Mouse (Mus musculus) liver, embryonic 11.5 days (tissue): Measurements from ENCODE around the gene Ctf2. TPM values are rescaled to one million over a fixed set of nuclear protein-coding genes. Genes with fewer than 3 reads are reported as not detected.
A peak's percentile ranks its signal among the peaks of the same experiment; 100 is the strongest.
"Not testable (repeated sequence)": the region's sequence is repeated elsewhere in the genome, so short reads cannot be mapped to it uniquely, and the experiment has no call there.

ENCODE experiments used
- ATAC-seq: fragments of 200-750 bp; cut with Nextera tagmentation; replicated peaks from 2 replicates; pipeline ENCODE4 v1.8.0; 2017; ENCODE audit warnings: moderate number of reproducible peaks, mild to moderate bottlenecking, moderate TSS enrichment, moderate library complexity; ENCODE audit not compliant: low FRiP score
- DNase-seq: peaks from one replicate; pipeline ENCODE4 v3.0.0-alpha.2; 2017; ENCODE audit warnings: low spot score
- H3K27ac ChIP-seq: fragments of 300-500 bp; sonication (generic); 2 replicates; pipeline ENCODE4 v1.5.1; 2014; ENCODE audit warnings: mild to moderate bottlenecking, low read depth, low read length, control low read depth
- H3K27me3 ChIP-seq: fragments of 300-500 bp; sonication (generic); replicated peaks from 2 replicates; pipeline ENCODE4 v1.6.1; 2014; ENCODE audit warnings: low read length, mixed read lengths; ENCODE audit not compliant: control insufficient read depth, insufficient read depth
- H3K36me3 ChIP-seq: fragments of 300-500 bp; sonication (generic); 2 replicates; pipeline ENCODE4 v1.6.1; 2014; ENCODE audit warnings: mild to moderate bottlenecking, low read length, moderate library complexity, mixed read lengths; ENCODE audit not compliant: control insufficient read depth, insufficient read depth
- H3K4me1 ChIP-seq: fragments of 300-500 bp; sonication (generic); replicated peaks from 2 replicates; pipeline ENCODE4 v1.6.1; 2014; ENCODE audit warnings: low read length, mixed read lengths; ENCODE audit not compliant: control insufficient read depth, insufficient read depth
- H3K4me2 ChIP-seq: fragments of 300-500 bp; sonication (generic); 2 replicates; pipeline ENCODE4 v1.6.1; 2014; ENCODE audit warnings: mild to moderate bottlenecking, control low read depth, moderate library complexity
- H3K4me3 ChIP-seq: fragments of 300-500 bp; sonication (generic); 2 replicates; pipeline ENCODE4 v1.5.1; 2014; ENCODE audit warnings: low read depth, low read length, control low read depth
- H3K9ac ChIP-seq: fragments of 300-500 bp; sonication (generic); 2 replicates; pipeline ENCODE4 v1.6.1; 2014; ENCODE audit warnings: low read depth, low read length, control low read depth
- H3K9me3 ChIP-seq: fragments of 300-500 bp; sonication (generic); 2 replicates; pipeline ENCODE4 v1.6.1; 2016; ENCODE audit warnings: low read length, inconsistent platforms, mixed read lengths; ENCODE audit not compliant: control insufficient read depth
- WGBS: fragments of 180-500 bp; shearing (Covaris S2); extraction: QIAGEN DNeasy Blood & Tissue Kit; methylation state at CpG from one replicate; pipeline ENCODE4 v1.1.7; 2014; 5-methylcytosine and 5-hydroxymethylcytosine counted together
- polyA plus RNA-seq: library from polyadenylated mRNA; unstranded; fragments of >200 nt; fragmentation: Nextera tagmentation; extraction: Ambion mirVana; gene quantifications from 2 replicates; pipeline ENCODE4 v1.2.1, GENCODE M21; 2014

Gene Ctf2
- 0.25 and 0.40 TPM in 2 replicates for polyA plus RNA-seq

DNA sequence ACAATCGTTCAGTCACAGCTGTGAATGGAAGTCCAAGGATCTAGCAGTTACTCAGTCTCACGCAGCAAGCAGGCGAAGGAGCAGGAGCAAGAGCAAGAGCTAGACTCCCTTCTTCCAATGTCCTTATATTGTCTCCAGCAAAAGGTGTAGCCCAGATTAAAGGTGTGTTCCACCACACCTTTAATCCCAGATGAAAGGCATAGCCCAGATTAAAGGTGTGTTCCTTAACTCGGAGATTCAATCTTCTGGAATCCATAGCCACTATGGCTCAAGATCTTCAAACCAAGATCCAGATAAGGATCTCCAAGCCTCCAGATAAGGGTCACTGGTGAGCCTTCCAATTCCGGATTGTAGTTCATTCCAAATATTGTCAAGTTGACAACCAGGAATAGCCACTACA, at the start of gene Ctf2:
TSS of gene Ctf2 (minus strand) at position 101 of the 400 bp plus-strand sequence.
- not testable (repeated sequence) for H3K4me3 ChIP-seq, ATAC-seq

GRCm38 (mm10) chr7:127778350-127778749, 46.4 kb upstream of the Ctf2 start:
- Histone ChIP-seq H3K27ac (no peak overlapping the region), H3K4me2 (peak overlapping the region; percentile 94), H3K27me3 (no peaks in the 10 kb centered on the region), H3K9me3 (no peaks in the 10 kb centered on the region), H3K9ac (peak overlapping the region; percentile 96), H3K36me3 (peaks cover 24% of the 10 kb centered on the region), H3K4me1 (peaks cover 20% of the 10 kb centered on the region), H3K4me3 (peak overlapping the region; percentile 98)
- 82% methylated on average over 4 of the region's 4 CpGs for WGBS
- no peak for DNase-seq
- no peak for ATAC-seq

More for the DNA sequence above, at the start of gene Ctf2:
- H3K9me3 ChIP-seq, DNase-seq, H3K27ac ChIP-seq, H3K9ac ChIP-seq, H3K4me1 ChIP-seq, H3K36me3 ChIP-seq, H3K27me3 ChIP-seq, H3K4me2 ChIP-seq: not testable (repeated sequence)
- no CpG with 5 or more reads among the region's 5 CpGs for WGBS

GRCm38 (mm10) chr7:127777474-127778266, 45.7 kb upstream of the Ctf2 start:
- ATAC-seq, result peak; percentile 44
- Histone ChIP-seq H3K4me1 (peaks cover 20% of the 10 kb centered on the region), H3K9me3 (no peaks in the 10 kb centered on the region), H3K27ac (peak overlapping the region; percentile 98), H3K9ac (peak overlapping the region; percentile 96), H3K36me3 (peaks cover 24% of the 10 kb centered on the region), H3K27me3 (no peaks in the 10 kb centered on the region), H3K4me3 (peak overlapping the region; percentile 98), H3K4me2 (peak overlapping the region; percentile 94)
- DNase-seq, result peak; percentile 76
- 2% methylated on average over 65 of the region's 66 CpGs for WGBS

GRCm38 (mm10) chr7:127776878-127777473, 45.0 kb upstream of the Ctf2 start:
- peak; percentile 88 for ATAC-seq
- peak overlapping the region; percentile 98 for H3K4me3 ChIP-seq
- peak overlapping the region; percentile 96 for H3K9ac ChIP-seq
- H3K27ac ChIP-seq, result peak overlapping the region; percentile 98
- H3K27me3 ChIP-seq, result no peaks in the 10 kb centered on the region
- DNase-seq, result peak; percentile 95
- WGBS, result under 1% methylated on average over 65 of the region's 70 CpGs
- H3K9me3 ChIP-seq, result no peaks in the 10 kb centered on the region
- peaks cover 20% of the 10 kb centered on the region for H3K36me3 ChIP-seq
- H3K4me2 ChIP-seq, result peak overlapping the region; percentile 94
- peaks cover 20% of the 10 kb centered on the region for H3K4me1 ChIP-seq

DNA sequence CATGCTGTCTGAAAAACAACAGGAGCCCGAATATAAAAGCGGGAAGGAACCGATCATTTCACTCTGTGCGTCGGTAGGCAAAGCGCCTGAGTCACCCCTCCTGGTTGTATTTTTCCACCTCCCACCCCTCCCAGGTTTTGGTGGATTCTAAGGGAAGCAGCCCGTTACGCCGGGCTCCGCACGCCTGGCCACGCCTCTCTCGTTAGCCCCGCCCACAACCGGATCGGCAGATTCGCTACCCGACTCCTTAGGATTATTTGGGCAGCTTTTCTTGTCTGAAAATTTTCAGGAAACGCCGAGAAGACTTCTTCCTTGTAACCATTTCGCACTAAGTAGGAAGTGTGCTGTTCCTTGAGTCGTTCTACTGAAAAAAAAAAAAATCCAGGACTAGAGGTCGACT, 44.5 kb upstream of the Ctf2 start, which contains the start of gene Setd1a:
TSS of gene Setd1a (plus strand) at position 245 of the 400 bp plus-strand sequence.
- 0% methylated on average over 23 of the region's 23 CpGs for WGBS

GRCm38 (mm10) chr7:127775837-127776236, 43.9 kb upstream of the Ctf2 start:
- H3K4me3 ChIP-seq, result peak overlapping the region; percentile 98

More for the DNA sequence above, 44.5 kb upstream of the Ctf2 start, which contains the start of gene Setd1a:
- ATAC-seq, result peak; percentile 56; the same call in 1 of the 2 replicates
- DNase-seq, result peak; percentile 81
- Histone ChIP-seq H3K4me2 (peak within 1 kb of the TSS; percentile 94), H3K36me3 (peaks cover 14% of the 10 kb centered on the region), H3K4me1 (peaks cover 21% of the 10 kb centered on the region), H3K27me3 (no peaks in the 10 kb centered on the region), H3K27ac (peak within 1 kb of the TSS; percentile 98), H3K4me3 (peak within 1 kb of the TSS; percentile 98), H3K9ac (peak within 1 kb of the TSS; percentile 96), H3K9me3 (no peaks in the 10 kb centered on the region)

GRCm38 (mm10) chr7:127773664-127774384, 41.9 kb upstream of the Ctf2 start:
- H3K4me1 ChIP-seq, result peaks cover 34% of the 10 kb centered on the region
- 43% methylated on average over 9 of the region's 9 CpGs for WGBS
- peak; percentile 58 for DNase-seq
- H3K36me3 ChIP-seq, result no peaks in the 10 kb centered on the region
- H3K9me3 ChIP-seq, result no peaks in the 10 kb centered on the region
- no peak; the same call in 1 of the 2 replicates for ATAC-seq
- no peak overlapping the region for H3K4me2 ChIP-seq
- no peaks in the 10 kb centered on the region for H3K27me3 ChIP-seq
- no peak overlapping the region for H3K4me3 ChIP-seq
- H3K27ac ChIP-seq, result no peak overlapping the region
- H3K9ac ChIP-seq, result 0 out of 2 replicates have a peak overlapping the region, but pooled peaks have one; percentile 11

More at GRCm38 (mm10) chr7:127775837-127776236, 43.9 kb upstream of the Ctf2 start:
- not testable (repeated sequence) for H3K9me3 ChIP-seq, H3K27me3 ChIP-seq, ATAC-seq, H3K36me3 ChIP-seq, DNase-seq
- 74% methylated on average over 7 of the region's 7 CpGs for WGBS
- Histone ChIP-seq H3K4me2 (peak overlapping the region; percentile 94), H3K9ac (peak overlapping the region; percentile 96), H3K27ac (peak overlapping the region; percentile 98), H3K4me1 (peaks cover 27% of the 10 kb centered on the region)

- no peak overlapping the region for H3K27ac ChIP-seq
- no peak overlapping the region for H3K9ac ChIP-seq
- ATAC-seq (no peak), DNase-seq (no peak)
- WGBS, result 88% methylated on average over 1 of the region's 1 CpGs
- no peak overlapping the region for H3K4me2 ChIP-seq
- no peaks in the 10 kb centered on the region for H3K27me3 ChIP-seq
- H3K9me3 ChIP-seq, result no peaks in the 10 kb centered on the region
- no peak overlapping the region for H3K4me3 ChIP-seq
- peaks cover 5% of the 10 kb centered on the region; the same call in 1 of the 2 replicates for H3K36me3 ChIP-seq
- peaks cover 39% of the 10 kb centered on the region for H3K4me1 ChIP-seq
Observed at GRCm38 (mm10) chr7:127772557-127772956, 40.6 kb upstream of the Ctf2 start.
